Mouse (Mus musculus) large intestine, adult 2 months (tissue): Measurements from ENCODE around the gene Sema6b. TPM values are rescaled to one million over a fixed set of nuclear protein-coding genes. Genes with fewer than 3 reads are reported as not detected.

Experiments
- DNase-seq: peaks from one replicate; pipeline ENCODE4 v3.0.0-alpha.2; 2012; ENCODE audit warnings: low read depth, low spot score
- WGBS: fragments of 180-500 bp; shearing (Covaris S2); methylation state at CpG from one replicate; pipeline ENCODE4 v1.1.7; 2018; 5-methylcytosine and 5-hydroxymethylcytosine counted together
- polyA plus RNA-seq: library from polyadenylated mRNA; depleted of rRNA; stranded (reverse); fragments of >200 nt; gene quantifications from 2 replicates; pipeline ENCODE4 v1.2.3, GENCODE M21; 2012

Gene Sema6b
- polyA plus RNA-seq, 1 experiment: 3.5 TPM

DNA sequence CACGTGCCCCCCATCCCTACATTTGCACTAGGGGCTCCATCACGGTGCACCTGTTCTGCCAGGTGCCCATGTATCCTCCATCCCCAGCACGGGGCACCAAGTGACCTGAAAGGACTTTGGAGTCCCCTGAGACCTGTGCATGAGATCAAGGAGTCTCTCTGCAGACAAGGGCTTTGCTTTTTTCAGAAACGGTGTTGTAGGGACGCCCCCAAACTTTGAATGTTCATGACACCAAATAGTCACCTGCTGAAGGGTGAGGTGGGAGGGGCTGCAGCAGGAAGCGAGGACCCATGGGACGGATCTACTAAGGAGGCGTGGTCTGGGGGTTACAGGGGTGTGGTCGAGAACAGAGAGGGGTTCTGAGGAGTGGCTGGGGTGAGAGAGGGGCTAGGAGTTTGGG lies 8.1 kb upstream of the Sema6b start:
- DNase-seq: no peak
- WGBS: 35% methylated on average over 9 of the region's 9 CpGs

DNA sequence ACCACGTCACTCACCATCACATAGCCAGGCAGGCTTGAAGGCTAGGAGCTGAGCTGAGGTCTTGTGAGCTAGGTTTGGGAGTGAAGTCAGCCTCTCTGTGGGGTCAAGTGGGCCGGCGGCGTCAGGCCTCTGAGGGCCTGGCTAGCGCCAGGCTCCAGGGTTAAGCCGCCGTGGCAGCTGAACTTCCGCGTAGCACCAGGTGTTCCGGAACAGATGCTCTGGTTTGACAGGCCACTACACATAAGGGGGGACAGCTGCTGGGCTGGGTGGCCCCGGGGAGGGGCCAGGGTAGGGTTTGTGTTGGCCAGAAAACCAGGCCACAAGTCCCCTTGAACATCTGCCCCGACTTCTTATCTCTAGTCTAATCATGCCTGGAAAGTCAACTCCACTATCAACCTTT lies 7.3 kb upstream of the Sema6b start:
- WGBS: 53% methylated on average over 12 of the region's 12 CpGs
- no peak for DNase-seq

DNA sequence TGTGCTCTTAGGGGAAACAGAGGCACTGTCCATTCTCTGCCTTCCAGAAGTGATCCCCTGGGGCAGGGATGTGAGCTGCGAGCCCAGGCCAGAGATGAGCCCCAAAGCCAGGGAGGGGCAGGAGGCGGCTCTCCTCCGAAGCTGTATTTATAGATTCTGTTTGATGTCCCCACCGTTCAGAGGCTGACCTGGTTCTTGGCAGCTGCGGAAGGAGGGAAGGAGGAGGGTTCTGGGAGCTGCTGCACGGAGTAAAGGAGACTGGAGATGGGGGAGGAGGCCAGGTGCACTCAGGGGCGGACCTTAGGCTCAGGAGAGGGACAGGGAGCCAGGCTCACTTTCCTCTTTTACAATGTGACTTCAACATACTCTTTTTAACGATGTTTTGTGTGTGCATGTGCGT lies 6.0 kb upstream of the Sema6b start:
- DNase-seq: no peak
- WGBS: 22% methylated on average over 9 of the region's 9 CpGs

DNA sequence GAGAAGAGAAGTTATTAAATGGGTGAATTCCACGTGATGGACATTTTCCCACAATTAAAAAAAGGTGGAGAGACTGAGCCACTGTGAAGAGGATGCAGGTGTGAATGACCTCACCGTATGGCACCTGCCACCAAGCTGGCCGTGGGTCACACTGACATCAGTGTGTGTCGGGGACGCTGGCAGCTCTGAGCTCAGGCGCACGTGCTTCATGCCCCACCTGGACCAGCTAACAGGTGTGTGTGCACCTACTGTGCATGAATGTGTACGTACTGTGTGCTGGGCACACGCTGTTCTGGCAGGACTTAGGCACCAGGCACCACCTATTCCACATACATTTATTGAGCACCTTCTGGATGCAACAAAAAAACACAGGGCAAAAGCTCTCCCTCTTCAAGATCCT lies 4.4 kb upstream of the Sema6b start:
- DNase-seq: no peak
- WGBS: 53% methylated on average over 9 of the region's 9 CpGs

DNA sequence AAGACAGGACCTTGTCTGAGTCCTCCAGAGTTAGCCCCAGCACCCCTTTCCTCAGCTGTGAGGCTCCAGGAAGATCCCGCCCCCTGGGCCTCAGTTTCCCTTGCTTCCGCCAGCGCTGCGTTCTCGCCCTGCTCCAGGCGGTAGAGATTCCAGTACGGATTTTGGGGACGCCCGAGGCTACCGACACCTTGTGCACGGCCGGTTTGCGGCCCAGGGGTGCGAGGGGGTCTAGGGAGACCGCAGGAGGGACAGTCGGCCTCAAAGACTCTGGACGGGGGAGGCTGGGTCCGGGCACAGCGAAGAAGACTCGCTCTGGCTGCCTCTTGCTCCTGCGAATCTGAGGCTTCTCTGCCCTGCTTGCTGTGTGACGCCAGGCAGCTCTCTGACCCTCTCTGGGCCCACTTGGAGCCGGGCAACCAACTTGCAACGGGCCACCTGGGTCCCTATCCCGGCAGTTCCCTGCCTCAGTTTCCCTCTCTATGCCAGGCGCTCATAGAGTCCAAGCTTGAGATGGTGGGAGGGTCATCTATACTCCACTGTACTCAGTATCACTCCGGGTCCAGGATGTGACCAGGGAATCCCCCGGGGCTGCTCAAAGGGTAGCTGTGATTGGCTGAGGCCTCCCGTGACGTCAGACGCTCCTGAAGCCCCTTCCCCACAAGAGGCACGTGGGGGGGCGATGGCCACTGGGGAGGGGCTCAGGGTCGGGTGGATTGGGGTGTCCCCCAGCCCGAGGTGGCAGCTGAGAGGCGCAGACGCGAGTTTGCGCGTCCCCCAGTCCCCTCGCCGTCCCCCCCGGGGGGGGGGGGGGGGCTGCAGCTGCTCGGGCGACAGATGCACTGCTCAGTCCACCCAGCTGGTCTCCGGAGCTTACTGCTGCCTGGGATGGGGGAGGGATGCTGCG lies 1.8 kb upstream of the Sema6b start:
- 2% methylated on average over 45 of the region's 47 CpGs for WGBS

DNA sequence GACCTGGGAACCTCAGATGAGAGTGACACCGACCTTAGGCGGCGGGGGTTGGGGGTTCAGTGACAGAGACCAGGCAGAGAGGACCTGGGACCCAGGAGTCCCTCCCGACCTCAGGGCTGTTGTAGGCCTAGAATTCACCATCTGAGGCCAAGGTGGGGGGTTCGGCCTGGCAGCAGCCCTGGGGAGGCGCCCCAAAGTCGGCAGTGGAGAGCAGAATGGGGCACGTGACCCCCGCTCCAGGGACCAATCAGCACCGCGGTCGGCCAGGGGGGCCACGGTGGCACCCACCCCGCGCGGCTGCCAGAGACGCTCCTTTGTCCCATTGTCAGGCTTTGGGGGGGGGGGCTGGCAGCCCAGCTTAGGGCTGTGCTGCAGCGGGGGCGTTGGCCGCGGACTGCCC lies 788 bp downstream of the Sema6b start:
- DNase-seq: no peak
- 22% methylated on average over 21 of the region's 21 CpGs for WGBS

More for the DNA sequence above, 1.8 kb upstream of the Sema6b start:
- DNase-seq: no peak

DNA sequence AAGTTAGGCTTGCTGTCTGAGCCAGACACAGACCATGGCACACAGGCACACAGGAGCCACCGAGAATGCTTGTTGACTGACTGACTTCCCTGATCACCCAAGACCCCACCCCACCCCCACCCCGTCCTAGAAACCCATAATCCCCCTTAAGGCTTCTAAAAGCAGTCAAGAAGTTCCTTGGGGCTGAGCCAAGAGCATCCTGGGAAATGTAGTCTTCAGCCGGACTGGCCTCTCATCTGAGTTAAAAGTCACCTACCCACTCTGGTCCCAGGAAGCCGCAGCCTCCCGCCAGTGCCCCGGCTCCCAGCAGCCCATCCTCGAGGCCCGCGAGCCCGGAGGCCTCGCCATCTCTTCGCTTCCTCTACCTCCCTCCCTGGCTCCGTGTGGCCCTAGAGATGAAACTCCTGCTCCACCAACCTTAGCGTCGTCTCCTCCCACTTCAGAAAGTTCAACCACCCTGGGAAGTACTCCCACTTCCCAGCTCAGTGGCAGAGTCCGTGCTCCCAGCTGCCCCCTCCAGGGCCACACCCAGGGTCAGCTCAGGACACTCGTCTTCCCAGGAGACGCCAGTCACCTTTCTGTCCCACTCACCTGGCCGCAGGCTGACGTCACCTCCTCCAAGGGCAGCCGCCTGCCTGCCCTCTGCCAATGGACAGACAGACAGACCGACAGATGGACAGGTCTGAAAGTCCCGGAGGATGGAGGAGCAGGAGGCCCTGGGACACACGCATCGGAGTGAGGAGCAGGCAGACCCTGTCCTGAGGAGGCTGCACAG lies 2.1 kb downstream of the Sema6b start:
- 36% methylated on average over 25 of the region's 25 CpGs for WGBS
- no peak for DNase-seq

DNA sequence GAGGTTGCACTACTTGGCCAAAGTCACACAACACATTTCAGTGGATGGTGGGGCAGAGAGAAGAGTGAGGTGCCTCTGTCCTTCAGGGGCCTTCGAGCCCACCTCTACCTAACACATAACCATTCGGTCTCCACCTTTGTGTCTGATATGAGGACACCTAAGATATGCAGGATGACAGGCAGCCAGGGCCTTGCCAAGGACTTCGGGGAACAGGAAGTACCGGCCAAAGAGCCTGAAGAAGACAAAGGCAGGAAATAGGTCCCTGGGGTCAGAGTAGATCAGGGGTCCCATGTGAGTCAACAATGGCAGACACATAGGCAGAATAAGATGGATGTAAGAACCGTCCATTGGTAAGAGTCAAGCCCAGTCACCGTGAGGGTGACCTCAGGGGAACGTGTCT lies 3.6 kb downstream of the Sema6b start:
- WGBS: 85% methylated on average over 7 of the region's 7 CpGs
- no peak for DNase-seq

DNA sequence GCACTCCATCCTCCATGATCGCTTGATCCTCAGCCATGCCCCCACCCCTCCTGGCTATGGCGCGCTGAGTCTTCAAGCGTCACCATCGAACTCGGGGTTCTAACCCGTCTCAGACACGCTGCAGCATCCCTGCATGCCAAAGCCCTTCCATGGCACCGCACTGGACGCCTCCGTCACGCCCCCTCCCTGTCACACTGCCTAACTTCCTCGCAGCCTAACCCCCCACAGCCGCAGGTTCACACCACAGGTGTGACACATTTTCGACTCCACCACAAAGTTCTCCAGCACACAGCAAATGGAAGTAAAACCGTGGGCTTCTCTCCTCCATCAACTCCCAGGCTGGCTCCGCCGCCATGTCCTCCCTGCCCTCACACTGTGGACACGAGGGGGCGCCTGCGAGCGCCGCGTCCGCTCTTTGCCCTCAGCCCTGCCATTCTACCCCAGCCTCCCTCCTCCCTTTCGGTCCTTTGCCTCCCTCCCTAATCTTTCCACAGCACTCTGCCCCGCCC lies 5.6 kb downstream of the Sema6b start:
- DNase-seq: peak; percentile 40
- 1% methylated on average over 27 of the region's 27 CpGs for WGBS

DNA sequence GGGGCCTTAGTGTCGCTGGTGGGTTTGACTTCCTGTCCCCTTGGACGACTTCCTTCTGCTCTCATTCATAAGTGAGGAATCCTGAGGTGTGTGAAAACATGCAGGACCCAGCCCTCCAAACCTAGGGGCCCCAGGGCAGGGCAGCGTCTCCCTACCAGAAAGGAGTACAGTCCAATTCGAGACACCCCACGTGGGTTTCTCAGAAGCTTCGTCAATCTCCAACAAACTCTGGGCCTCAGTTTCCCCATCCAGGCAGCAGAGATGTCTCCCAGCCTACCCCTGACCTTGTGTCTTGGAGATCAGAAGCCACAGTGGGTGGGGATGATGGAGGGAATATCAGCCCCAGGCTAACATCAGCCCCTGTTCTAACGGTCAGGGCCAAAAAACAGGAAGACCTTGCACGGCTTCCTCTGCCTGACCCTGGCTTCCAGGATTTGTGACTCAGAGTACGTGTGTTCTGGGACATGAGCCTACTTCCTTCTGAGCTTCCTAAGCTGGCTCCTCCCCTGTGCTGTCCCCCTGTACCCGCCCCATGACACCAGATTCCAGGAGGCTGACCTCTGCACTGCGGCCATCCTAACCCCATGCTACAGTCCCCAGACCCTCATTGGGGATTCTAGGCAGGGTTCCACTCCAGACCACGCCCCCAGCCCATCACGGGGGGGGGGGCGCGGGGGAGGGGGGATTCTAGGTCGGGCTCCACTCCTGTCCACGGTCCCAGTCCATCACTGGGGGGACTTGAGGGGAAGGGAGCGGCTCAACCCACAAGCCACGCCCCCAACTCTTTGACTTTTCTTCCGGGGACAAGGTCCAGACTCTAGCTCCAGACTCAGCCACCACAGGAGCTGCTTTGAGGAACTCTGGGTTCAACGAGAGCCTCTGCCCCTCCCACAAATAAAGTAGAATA lies 6.4 kb downstream of the Sema6b start:
- DNase-seq: peak; percentile 83
- 7% methylated on average over 21 of the region's 21 CpGs for WGBS

DNA sequence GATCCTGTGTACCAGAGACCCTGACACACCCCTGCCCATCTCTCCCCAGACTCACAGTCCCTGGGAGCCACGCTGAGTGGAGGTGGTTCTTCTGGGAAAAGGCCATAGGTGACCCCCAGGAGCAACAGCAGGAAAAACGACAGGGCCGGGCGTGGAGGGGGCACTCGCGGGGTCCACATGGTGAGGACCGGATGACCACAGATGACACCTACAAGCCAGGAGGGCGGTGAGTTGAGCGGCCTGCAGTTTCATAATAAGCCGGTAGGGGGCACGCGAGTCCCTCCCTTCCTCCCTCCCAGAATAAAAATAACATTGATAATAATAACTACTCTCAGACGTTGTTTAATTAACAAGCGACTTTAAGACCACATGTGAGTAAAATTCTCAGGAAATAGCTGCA lies 7.5 kb downstream of the Sema6b start:
- 5% methylated on average over 14 of the region's 14 CpGs for WGBS
- DNase-seq: no peak

DNA sequence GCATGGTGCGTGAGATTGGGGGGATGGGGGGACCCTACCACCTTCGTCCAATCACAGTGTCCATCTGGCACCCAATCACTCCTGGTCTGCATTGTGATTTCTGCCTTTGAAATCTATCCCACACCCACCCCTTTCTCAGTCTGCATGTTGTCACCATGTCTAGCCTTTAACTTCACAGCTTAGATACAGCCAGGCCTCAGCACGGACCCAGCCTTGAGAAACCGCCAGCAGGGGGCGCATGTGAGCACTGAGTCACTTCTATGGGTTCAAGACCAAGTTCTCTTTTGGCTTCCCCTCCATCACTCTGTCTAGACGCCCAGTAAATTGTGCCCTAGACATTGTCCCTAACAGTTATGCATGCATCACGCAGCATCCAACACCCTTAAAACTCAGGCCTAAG lies 8.3 kb downstream of the Sema6b start:
- peak; percentile 42 for DNase-seq
- 38% methylated on average over 7 of the region's 7 CpGs for WGBS

DNA sequence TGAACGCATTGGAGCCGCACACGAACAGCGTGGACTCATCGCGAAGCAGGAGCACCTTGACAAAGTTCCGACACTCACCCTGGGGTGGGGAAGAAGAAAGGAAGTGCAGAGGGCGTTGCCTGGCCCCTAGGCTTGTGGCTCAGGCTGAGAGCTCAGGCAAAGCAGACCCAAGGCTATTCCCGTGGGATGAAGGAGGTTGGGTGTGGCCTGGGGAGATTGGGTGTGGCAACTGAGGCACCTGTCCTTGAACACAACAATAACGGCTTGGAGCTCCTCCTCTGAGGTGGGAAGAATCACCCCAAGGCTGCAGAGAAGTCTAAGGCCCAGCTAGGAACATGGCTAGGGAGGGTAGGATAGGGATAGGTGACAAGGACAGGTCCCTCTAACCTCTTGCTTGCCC lies 9.0 kb downstream of the Sema6b start:
- no peak for DNase-seq
- WGBS: 76% methylated on average over 10 of the region's 10 CpGs

DNA sequence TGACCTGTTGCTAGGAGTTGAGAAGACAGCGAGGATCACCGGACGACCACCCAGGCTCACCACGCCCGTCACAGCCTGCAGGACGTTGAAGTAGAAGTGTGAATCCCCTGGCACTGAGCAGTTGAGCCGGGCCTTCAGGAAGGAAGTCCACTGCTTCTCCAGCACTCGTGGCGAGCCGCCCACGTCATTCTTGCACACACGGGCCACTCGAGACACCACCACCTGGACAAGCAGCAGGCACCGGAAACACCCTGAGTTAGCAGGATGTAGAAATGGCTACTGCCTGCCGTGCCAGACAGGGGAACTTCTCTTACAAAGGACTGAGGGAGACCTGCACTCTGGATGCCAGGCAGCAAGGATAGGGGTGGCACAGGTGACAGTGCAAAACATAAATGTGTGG lies 11.9 kb downstream of the Sema6b start:
- 61% methylated on average over 15 of the region's 15 CpGs for WGBS
- DNase-seq: no peak

DNA sequence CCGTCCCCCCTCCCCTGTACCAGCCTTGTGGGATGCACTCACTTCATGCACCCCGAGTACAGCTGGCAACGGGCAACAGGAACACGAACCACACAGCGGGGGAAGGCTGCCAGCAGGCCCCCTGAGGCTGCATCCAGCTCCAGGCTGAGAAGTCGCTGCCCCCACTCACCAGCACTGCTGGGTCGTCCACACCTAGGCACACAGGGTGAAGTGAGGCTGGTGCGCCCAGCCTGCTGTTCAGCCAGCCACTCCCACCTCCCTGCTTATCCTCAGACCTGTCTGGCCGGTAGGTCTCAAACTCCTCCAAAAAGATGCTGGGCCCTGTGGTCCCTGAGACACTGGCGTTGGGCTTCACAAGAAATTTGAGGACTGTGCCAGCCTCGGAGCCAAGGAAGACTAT lies 14.0 kb downstream of the Sema6b start:
- DNase-seq: no peak
- WGBS: 78% methylated on average over 11 of the region's 11 CpGs

DNA sequence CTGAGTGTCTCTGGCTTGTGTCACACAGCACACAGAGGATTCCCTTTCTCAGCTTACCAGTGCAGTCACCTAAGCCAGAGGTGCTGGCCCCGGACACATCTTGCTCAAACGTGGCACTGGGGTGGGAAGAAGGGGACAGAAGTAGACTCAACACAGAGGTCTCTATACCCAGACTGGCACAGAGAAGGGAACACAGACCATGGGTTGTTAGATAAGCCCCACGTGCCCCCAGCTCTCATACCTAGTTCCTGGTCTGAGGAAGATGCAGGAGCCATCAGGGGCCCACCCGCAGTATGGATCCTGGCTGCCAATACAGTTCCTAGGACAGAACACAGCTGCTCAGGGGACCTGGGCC lies 14.9 kb downstream of the Sema6b start:
- no peak for DNase-seq
- WGBS: 84% methylated on average over 4 of the region's 4 CpGs

DNA sequence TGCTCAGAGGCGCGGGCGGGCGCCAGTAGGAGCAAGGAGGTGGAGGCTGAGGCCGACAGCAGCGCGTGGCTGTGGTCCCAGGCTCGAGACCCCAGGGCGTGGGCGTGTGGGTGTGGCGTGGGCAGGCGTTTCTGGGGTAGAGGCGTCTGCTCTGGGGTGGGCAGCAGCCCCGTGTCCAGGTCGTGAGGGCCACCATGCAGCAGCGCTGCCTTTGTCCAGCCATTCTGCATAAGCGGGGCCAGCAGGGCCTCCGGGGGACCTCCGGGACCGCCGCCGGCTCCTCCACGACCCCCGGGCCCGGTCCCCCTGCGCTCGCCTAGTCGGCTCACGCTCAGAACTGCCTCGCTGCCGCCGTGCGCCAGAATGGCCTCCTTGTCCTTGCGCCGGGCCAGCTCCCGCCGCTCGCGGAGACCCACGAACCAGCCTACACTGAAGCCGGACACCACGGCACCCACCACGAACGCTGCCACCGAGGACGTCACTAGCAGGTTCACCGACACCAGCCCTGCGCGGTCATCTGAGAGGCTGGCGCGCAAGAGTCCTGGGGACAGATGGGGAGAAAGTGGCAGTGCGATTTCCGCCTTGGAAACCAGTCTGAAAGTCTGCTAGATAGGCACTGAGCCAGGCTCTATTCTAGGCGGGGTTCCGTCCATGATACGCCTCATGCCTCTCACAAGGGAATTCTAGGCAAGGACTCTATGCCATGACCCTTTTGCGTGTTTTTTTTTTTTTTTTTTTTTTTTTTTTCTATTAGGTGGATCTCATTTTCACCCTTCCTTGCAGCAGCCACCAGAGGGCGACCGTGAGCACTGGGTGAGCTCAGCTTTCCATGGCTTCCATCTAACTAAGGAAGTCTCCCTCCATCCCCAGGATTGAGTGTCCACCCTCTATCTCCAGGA lies 15.5 kb downstream of the Sema6b start:
- DNase-seq: peak; percentile 74
- WGBS: 11% methylated on average over 59 of the region's 59 CpGs

DNA sequence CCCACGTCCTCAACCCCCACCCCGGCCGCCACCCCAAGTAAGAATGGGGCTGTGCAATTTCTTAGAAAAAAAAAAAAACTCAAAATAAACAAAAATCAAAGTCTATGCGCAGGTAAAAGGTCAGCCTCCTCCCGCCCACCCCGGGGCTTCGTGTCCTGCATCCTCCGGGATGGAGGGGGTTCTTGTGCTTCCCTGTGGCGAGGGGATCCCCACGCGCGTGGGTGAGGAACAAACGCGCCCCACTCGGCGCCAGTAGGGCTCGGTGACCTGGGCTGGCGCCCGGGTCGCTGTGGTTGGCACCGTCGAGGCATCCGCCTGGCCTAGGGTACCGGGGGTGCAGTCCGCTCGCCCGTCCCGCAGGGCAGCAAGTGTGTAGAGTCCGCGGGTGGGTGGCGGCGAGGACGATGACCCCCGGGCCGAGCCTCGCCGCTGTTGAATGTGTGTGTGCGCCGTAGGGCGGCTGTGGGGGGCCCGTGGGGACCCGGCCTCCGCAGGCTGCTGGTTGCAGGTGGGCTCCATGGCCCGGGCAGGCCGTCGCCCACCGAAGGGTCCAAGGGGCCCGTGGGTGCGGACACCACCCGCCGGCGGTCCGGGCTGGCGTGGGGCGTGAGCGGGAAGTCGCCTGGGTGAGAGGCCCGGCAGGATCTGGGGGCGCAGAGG lies 16.3 kb downstream of the Sema6b start:
- no peak for DNase-seq
- 36% methylated on average over 59 of the region's 59 CpGs for WGBS
